Mouse (Mus musculus) c-Kit-positive CD71-negative TER-119-negative erythroid progenitor cells, embryonic 14.5 days (primary cell): ENCODE data around the gene Cdpf1.
"Not testable (repeated sequence)": the region's sequence is repeated elsewhere in the genome, so short reads cannot be mapped to it uniquely, and the experiment has no call there.

Experiments
- DNase-seq: peaks from one replicate; pipeline ENCODE4 v3.0.0-alpha.2; 2013; ENCODE audit warnings: low read depth

The Cdpf1 gene

GRCm38 (mm10) chr15:85808031-85808430 lies 3.5 kb downstream of the Cdpf1 start:
- DNase-seq: no peak

- DNase-seq: no peak
Observed at GRCm38 (mm10) chr15:85807404-85807803, 4.1 kb downstream of the Cdpf1 start.

- no peak for DNase-seq
Observed at GRCm38 (mm10) chr15:85806886-85807285, 4.6 kb downstream of the Cdpf1 start.

GRCm38 (mm10) chr15:85802931-85803330 lies 8.6 kb downstream of the Cdpf1 start:
- DNase-seq: no peak

GRCm38 (mm10) chr15:85798676-85799075 lies 12.8 kb downstream of the Cdpf1 start:
- no peak for DNase-seq

GRCm38 (mm10) chr15:85795516-85795915 lies 16.0 kb downstream of the Cdpf1 start:
- DNase-seq: no peak

- DNase-seq: no peak
Observed at GRCm38 (mm10) chr15:85792819-85793218, 18.7 kb downstream of the Cdpf1 start.

GRCm38 (mm10) chr15:85791449-85791848 lies 20.0 kb downstream of the Cdpf1 start:
- no peak for DNase-seq

- no peak for DNase-seq
Observed at GRCm38 (mm10) chr15:85788633-85789032, 22.9 kb downstream of the Cdpf1 start.

- no peak for DNase-seq
Observed at GRCm38 (mm10) chr15:85788051-85788450, 23.4 kb downstream of the Cdpf1 start.

GRCm38 (mm10) chr15:85787482-85787881 lies 24.0 kb downstream of the Cdpf1 start:
- DNase-seq: no peak

GRCm38 (mm10) chr15:85786711-85787110 lies 24.8 kb downstream of the Cdpf1 start:
- DNase-seq: no peak

- DNase-seq: no peak
Observed at GRCm38 (mm10) chr15:85784341-85784740, 27.2 kb downstream of the Cdpf1 start.

GRCm38 (mm10) chr15:85783146-85783545 lies 28.4 kb downstream of the Cdpf1 start:
- DNase-seq: no peak

- not testable (repeated sequence) for DNase-seq
Observed at GRCm38 (mm10) chr15:85778891-85779290, 32.6 kb downstream of the Cdpf1 start.

GRCm38 (mm10) chr15:85776771-85777170 lies 34.7 kb downstream of the Cdpf1 start:
- DNase-seq: no peak

GRCm38 (mm10) chr15:85776241-85776640 lies 35.3 kb downstream of the Cdpf1 start:
- DNase-seq: no peak

GRCm38 (mm10) chr15:85775001-85775400 lies 36.5 kb downstream of the Cdpf1 start:
- DNase-seq: no peak

- no peak for DNase-seq
Observed at GRCm38 (mm10) chr15:85774419-85774818, 37.1 kb downstream of the Cdpf1 start.

- DNase-seq: no peak
Observed at GRCm38 (mm10) chr15:85772146-85772740, 39.3 kb downstream of the Cdpf1 start.

GRCm38 (mm10) chr15:85771306-85772121 lies 40.0 kb downstream of the Cdpf1 start:
- DNase-seq: no peak

- DNase-seq: no peak
Observed at GRCm38 (mm10) chr15:85768991-85769390, 42.5 kb downstream of the Cdpf1 start.

- DNase-seq: no peak
Observed at GRCm38 (mm10) chr15:85766677-85767076, 44.8 kb downstream of the Cdpf1 start.

- no peak for DNase-seq
Observed at GRCm38 (mm10) chr15:85765022-85765421, 46.5 kb downstream of the Cdpf1 start.
